Mouse (Mus musculus) MEL (cell line): ENCODE results near the gene Cdx2.
A peak's percentile ranks its signal among the peaks of the same experiment; 100 is the strongest.

Experiments used
- CTCF ChIP-seq, 3 experiments: IDR thresholded peaks in 2 of 3; conservative IDR thresholded peaks in 1 of 3; 2 replicates each; pipeline ENCODE4 v1.5.1; 2011 to 2012; ENCODE audit warnings: low read length in 3 of 3, low read depth in 2 of 3, mild to moderate bottlenecking in 2 of 3, improper control_type of control experiment in 1 of 3, inconsistent platforms in 1 of 3, mixed read lengths in 1 of 3, moderate library complexity in 1 of 3; ENCODE audit not compliant: control insufficient read depth in 1 of 3, insufficient read depth in 1 of 3, poor library complexity in 1 of 3, severe bottlenecking in 1 of 3
- EP300 ChIP-seq, 2 experiments: IDR thresholded peaks; 2 replicates each; pipeline ENCODE4 v1.6.1; 2011; ENCODE audit warnings: improper control_type of control experiment in 2 of 2, low read length in 2 of 2, low read depth in 1 of 2, mild to moderate bottlenecking in 1 of 2
- HCFC1 ChIP-seq: IDR thresholded peaks from 2 replicates; pipeline ENCODE4 v1.6.1; 2012; ENCODE audit warnings: low read depth, mild to moderate bottlenecking, inconsistent platforms, low read length, improper control_type of control experiment, moderate library complexity
- POLR2A ChIP-seq, 2 experiments: IDR thresholded peaks; 2 replicates each; pipeline ENCODE4 v1.6.1; 2011 to 2012; ENCODE audit warnings: low read length in 2 of 2, mild to moderate bottlenecking in 2 of 2, control low read depth in 1 of 2, improper control_type of control experiment in 1 of 2, low read depth in 1 of 2, moderate library complexity in 1 of 2; ENCODE audit not compliant: control insufficient read depth in 1 of 2, insufficient read depth in 1 of 2, poor library complexity in 1 of 2

DNA sequence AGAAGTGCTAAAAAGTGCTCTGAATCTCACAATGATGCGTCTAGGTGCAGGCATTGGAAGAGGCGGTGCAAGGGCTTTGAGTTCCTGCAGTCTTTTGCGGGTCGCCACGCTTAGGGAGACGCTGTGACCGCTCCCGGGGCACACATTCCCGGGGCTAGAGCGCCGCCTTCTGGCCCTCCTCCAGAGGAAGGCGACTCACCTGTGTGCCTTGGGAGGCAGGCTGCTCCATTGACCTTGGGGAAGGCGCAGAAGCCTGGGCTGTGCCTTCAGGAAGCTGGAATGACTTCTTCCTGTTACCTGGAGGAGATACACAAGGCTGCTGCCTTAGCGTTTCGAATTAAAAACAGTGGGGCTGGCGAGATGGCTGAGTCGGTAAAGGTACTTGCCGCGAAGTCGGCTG lies 12.9 kb downstream of the Cdx2 start:
- TF ChIP-seq EP300 (IDR thresholded peaks at IDR 0.05; ENCODE audit: low read depth in 1 of 2, low read length in 2 of 2) (no peak), CTCF (IDR thresholded peaks at IDR 0.05 in 2 of 3, conservative IDR thresholded peaks at IDR 0.05 in 1 of 3; ENCODE audit: control insufficient read depth in 1 of 3, insufficient read depth in 1 of 3, low read depth in 2 of 3, low read length in 3 of 3, poor library complexity in 1 of 3, severe bottlenecking in 1 of 3) (peak; percentile 52 to 87 (median 78)), HCFC1 (no peak), POLR2A (IDR thresholded peaks at IDR 0.05; ENCODE audit: control insufficient read depth in 1 of 2, insufficient read depth in 1 of 2, low read depth in 1 of 2, low read length in 2 of 2, poor library complexity in 1 of 2) (no peak)
